Mouse (Mus musculus) ES-Bruce4 (cell line): Measurements from ENCODE around the gene Tmppe. TPM values are rescaled to one million over a fixed set of nuclear protein-coding genes. Genes with fewer than 3 reads are reported as not detected.

ENCODE experiments used
- H3K27ac ChIP-seq: 2 replicates; pipeline ENCODE4 v1.5.1; 2012; ENCODE audit warnings: low read length, inconsistent platforms; ENCODE audit not compliant: insufficient read depth
- H3K27me3 ChIP-seq: 2 replicates; pipeline ENCODE4 v1.6.1; 2012; ENCODE audit warnings: mild to moderate bottlenecking, low read length, inconsistent platforms; ENCODE audit not compliant: control insufficient read depth, poor library complexity, insufficient read depth, severe bottlenecking
- H3K36me3 ChIP-seq: 2 replicates; pipeline ENCODE4 v1.6.1; 2012; ENCODE audit warnings: inconsistent platforms, mild to moderate bottlenecking, low read length, moderate library complexity; ENCODE audit not compliant: control insufficient read depth, poor library complexity, insufficient read depth, severe bottlenecking
- H3K4me1 ChIP-seq: one replicate; pipeline ENCODE4 v1.8.1; 2011; ENCODE audit warnings: low read length; ENCODE audit not compliant: control insufficient read depth, insufficient read depth
- H3K4me3 ChIP-seq: 2 replicates; pipeline ENCODE4 v1.5.1; 2011; ENCODE audit warnings: low read depth, mild to moderate bottlenecking, low read length
- H3K9ac ChIP-seq: 2 replicates; pipeline ENCODE4 v1.6.1; 2012; ENCODE audit warnings: low read depth, mild to moderate bottlenecking, inconsistent platforms; ENCODE audit not compliant: poor library complexity, severe bottlenecking
- H3K9me3 ChIP-seq: replicated peaks from 2 replicates; pipeline ENCODE4 v1.6.1; 2012; ENCODE audit warnings: mild to moderate bottlenecking, low read length, inconsistent platforms; ENCODE audit not compliant: control insufficient read depth, poor library complexity, insufficient read depth, severe bottlenecking
- CTCF ChIP-seq: IDR thresholded peaks from one replicate; pipeline ENCODE4 v1.8.1; 2011; ENCODE audit warnings: low read depth, low read length
- EP300 ChIP-seq: IDR thresholded peaks from 2 replicates; pipeline ENCODE4 v1.6.1; 2011; ENCODE audit warnings: low read depth, low read length; ENCODE audit not compliant: insufficient read depth
- POLR2A ChIP-seq: IDR thresholded peaks from one replicate; pipeline ENCODE4 v1.8.1; 2011; ENCODE audit warnings: low read length; ENCODE audit not compliant: insufficient read depth
- polyA plus RNA-seq: library from polyadenylated mRNA; stranded (reverse); fragments of >200 nt; gene quantifications from 2 replicates; pipeline ENCODE4 v1.2.4, GENCODE M21; 2011; ENCODE audit warnings: low read depth; ENCODE audit not compliant: missing spikeins, insufficient read depth, insufficient read length

Gene Tmppe
- polyA plus RNA-seq, 1 experiment: 7.3 TPM

GRCm38 (mm10) chr9:114451615-114452014, 50.7 kb downstream of the Tmppe start:
- Histone ChIP-seq H3K9me3 (no peaks in the 10 kb centered on the region), H3K4me3 (no peak overlapping the region), H3K36me3 (peaks cover 3% of the 10 kb centered on the region; the same call in 1 of the 2 replicates), H3K27me3 (no peaks in the 10 kb centered on the region), H3K27ac (no peak overlapping the region), H3K4me1 (no peaks in the 10 kb centered on the region), H3K9ac (no peak overlapping the region)
- TF ChIP-seq CTCF (no peak), EP300 (no peak), POLR2A (no peak)

DNA sequence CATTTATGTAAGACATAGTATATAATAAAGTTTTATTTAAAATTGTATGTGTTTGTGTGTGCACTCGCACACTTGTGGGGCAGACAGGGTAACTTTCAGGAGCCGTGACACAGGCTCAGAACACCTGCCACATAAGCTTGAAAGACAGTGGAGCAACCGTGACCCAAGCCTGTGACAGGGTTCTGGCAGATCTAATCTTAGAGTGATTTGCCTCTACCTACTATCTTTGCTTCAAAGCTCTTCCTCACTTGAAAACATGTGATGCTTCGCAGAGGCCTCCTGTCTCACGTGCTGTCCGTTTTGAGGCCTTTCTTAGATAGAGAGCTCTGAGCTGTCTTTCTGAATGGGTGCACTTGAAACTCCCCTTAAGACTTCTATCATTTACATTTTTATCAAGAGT, 51.5 kb downstream of the Tmppe start:
- peaks cover 7% of the 10 kb centered on the region; the same call in 1 of the 2 replicates for H3K36me3 ChIP-seq
- no peak overlapping the region for H3K27ac ChIP-seq
- TF ChIP-seq CTCF (no peak), EP300 (no peak), POLR2A (no peak)
- H3K4me3 ChIP-seq: no peak overlapping the region
- no peaks in the 10 kb centered on the region for H3K9me3 ChIP-seq
- no peak overlapping the region for H3K9ac ChIP-seq
- H3K27me3 ChIP-seq: no peaks in the 10 kb centered on the region
- H3K4me1 ChIP-seq: no peaks in the 10 kb centered on the region

- no peaks in the 10 kb centered on the region for H3K9me3 ChIP-seq
- H3K27ac ChIP-seq: no peak overlapping the region
- no peaks in the 10 kb centered on the region for H3K4me1 ChIP-seq
- TF ChIP-seq CTCF (no peak), POLR2A (no peak), EP300 (no peak)
- no peaks in the 10 kb centered on the region for H3K27me3 ChIP-seq
- no peak overlapping the region for H3K9ac ChIP-seq
- no peak overlapping the region for H3K4me3 ChIP-seq
- peaks cover 7% of the 10 kb centered on the region; the same call in 1 of the 2 replicates for H3K36me3 ChIP-seq
Observed at GRCm38 (mm10) chr9:114455420-114455819, 54.5 kb downstream of the Tmppe start.

Other genes with a start within 250 kb of the Tmppe start
- gene Bcl2a1c, start 71.0 kb upstream of the Tmppe start, polyA plus RNA-seq: not detected in 2 replicates
- 45.7 and 53.3 TPM in 2 replicates for gene Crtap, start 10.4 kb upstream of the Tmppe start, polyA plus RNA-seq
- gene Glb1, start within 50 bp of the Tmppe start, polyA plus RNA-seq: 41.1 TPM in 2 replicates
- 0.57 and 1.4 TPM in 2 replicates for gene Ccr4, start 103.8 kb downstream of the Tmppe start, polyA plus RNA-seq
- gene C130032M10Rik, start 114.6 kb downstream of the Tmppe start, polyA plus RNA-seq: not detected in 2 replicates
- gene Trim71, start 163.3 kb downstream of the Tmppe start, polyA plus RNA-seq: 120 and 122 TPM in 2 replicates
- 57.6 and 61.0 TPM in 2 replicates for gene Cnot10, start 239.1 kb downstream of the Tmppe start, polyA plus RNA-seq